Mouse (Mus musculus) kidney, adult 2 months (tissue): ENCODE data around the gene Cfap69. TPM values are rescaled to one million over a fixed set of nuclear protein-coding genes. Genes with fewer than 3 reads are reported as not detected.

ENCODE experiments used
- DNase-seq: peaks from one replicate; pipeline ENCODE4 v3.0.0; 2021
- H3K27ac ChIP-seq: fragments of 200-500 bp; 2 replicates; pipeline ENCODE4 v1.5.1; 2012; ENCODE audit warnings: low read depth, low read length, control low read depth, inconsistent platforms; ENCODE audit not compliant: insufficient read depth
- H3K27me3 ChIP-seq: fragments of 200-500 bp; replicated peaks from 2 replicates; pipeline ENCODE4 v1.6.1; 2012; ENCODE audit warnings: mild to moderate bottlenecking, moderate library complexity, low read length, inconsistent platforms; ENCODE audit not compliant: control insufficient read depth, insufficient read depth
- H3K36me3 ChIP-seq: fragments of 200-500 bp; 2 replicates; pipeline ENCODE4 v1.6.1; 2012; ENCODE audit warnings: mild to moderate bottlenecking, moderate library complexity, low read length, inconsistent platforms; ENCODE audit not compliant: control insufficient read depth, insufficient read depth
- H3K4me1 ChIP-seq: fragments of 200-500 bp; 2 replicates; pipeline ENCODE4 v1.6.1; 2011; ENCODE audit warnings: low read length; ENCODE audit not compliant: control insufficient read depth, insufficient read depth
- H3K4me3 ChIP-seq: fragments of 200-500 bp; 2 replicates; pipeline ENCODE4 v1.5.1; 2011; ENCODE audit warnings: mild to moderate bottlenecking, low read depth, low read length, control low read depth; ENCODE audit not compliant: insufficient read depth
- CTCF ChIP-seq: fragments of 200-500 bp; conservative IDR thresholded peaks from 2 replicates; pipeline ENCODE4 v1.5.1; 2011; ENCODE audit warnings: low read depth, mild to moderate bottlenecking, control low read depth, low read length, moderate library complexity, mixed read lengths; ENCODE audit not compliant: insufficient read depth, insufficient read length
- POLR2A ChIP-seq: fragments of 200-500 bp; IDR thresholded peaks from one replicate; pipeline ENCODE4 v1.6.1; 2011; ENCODE audit warnings: low read depth, low read length, control low read depth
- WGBS: fragments of 180-500 bp; shearing (Covaris S2); methylation state at CpG from one replicate; pipeline ENCODE4 v1.1.7; 2018; 5-methylcytosine and 5-hydroxymethylcytosine counted together
- polyA plus RNA-seq: library from polyadenylated mRNA; depleted of rRNA; stranded (reverse); fragments of >200 nt; gene quantifications from 2 replicates; pipeline ENCODE4 v1.2.3, GENCODE M21; 2012; rRNA removed

Gene Cfap69
- polyA plus RNA-seq: 3.8 and 4.5 TPM in 2 replicates

- peak; percentile 70 for DNase-seq
- Histone ChIP-seq H3K4me1 (no peaks in the 10 kb centered on the region), H3K4me3 (peak within 1 kb of the TSS; percentile 68), H3K36me3 (0 out of 2 replicates have a peak, but pooled peaks cover 2% of the 10 kb centered on the region), H3K27ac (no peak within 1 kb of the TSS), H3K27me3 (no peaks in the 10 kb centered on the region)
- WGBS: 1% methylated on average over 48 of the region's 48 CpGs
- TF ChIP-seq CTCF: no peak
- no peak for TF ChIP-seq POLR2A
These were observed at the start of gene Cfap69 for GRCm38 (mm10) chr5:5663655-5664370. Gene Cfap69 (minus strand): TSS chr5:5664239.

- Histone ChIP-seq H3K4me3 (no peak overlapping the region), H3K27me3 (no peaks in the 10 kb centered on the region; the same call in 1 of the 2 replicates), H3K27ac (no peak overlapping the region), H3K36me3 (no peaks in the 10 kb centered on the region), H3K4me1 (no peaks in the 10 kb centered on the region; the same call in 1 of the 2 replicates)
- 62% methylated on average over 4 of the region's 4 CpGs for WGBS
- no peak for DNase-seq
- TF ChIP-seq POLR2A: no peak
- no peak for TF ChIP-seq CTCF
These were observed 47.0 kb upstream of the Cfap69 start for GRCm38 (mm10) chr5:5711032-5711431.

GRCm38 (mm10) chr5:5707341-5708278 lies 43.6 kb upstream of the Cfap69 start:
- DNase-seq: peak; percentile 7
- Histone ChIP-seq H3K36me3 (no peaks in the 10 kb centered on the region), H3K4me1 (no peaks in the 10 kb centered on the region; the same call in 1 of the 2 replicates), H3K4me3 (peak overlapping the region; percentile 4; the same call in 1 of the 2 replicates), H3K27me3 (no peaks in the 10 kb centered on the region), H3K27ac (peak overlapping the region; percentile 46; the same call in 1 of the 2 replicates)
- WGBS: 32% methylated on average over 13 of the region's 13 CpGs
- TF ChIP-seq POLR2A (no peak), CTCF (no peak)

GRCm38 (mm10) chr5:5705019-5705418 lies 41.0 kb upstream of the Cfap69 start:
- Histone ChIP-seq H3K27ac (no peak overlapping the region), H3K4me3 (no peak overlapping the region), H3K36me3 (no peaks in the 10 kb centered on the region), H3K4me1 (no peaks in the 10 kb centered on the region; the same call in 1 of the 2 replicates), H3K27me3 (no peaks in the 10 kb centered on the region)
- 25% methylated on average over 2 of the region's 2 CpGs for WGBS
- no peak for TF ChIP-seq POLR2A
- no peak for TF ChIP-seq CTCF
- DNase-seq: peak; percentile 9

- TF ChIP-seq POLR2A: no peak
- no peak overlapping the region for H3K27ac ChIP-seq
These were observed 36.3 kb upstream of the Cfap69 start for GRCm38 (mm10) chr5:5700386-5700785.

GRCm38 (mm10) chr5:5698830-5699229 lies 34.8 kb upstream of the Cfap69 start:
- 74% methylated on average over 3 of the region's 3 CpGs for WGBS
- no peak for TF ChIP-seq CTCF
- TF ChIP-seq POLR2A: no peak
- Histone ChIP-seq H3K27me3 (no peaks in the 10 kb centered on the region), H3K36me3 (no peaks in the 10 kb centered on the region), H3K4me1 (no peaks in the 10 kb centered on the region), H3K27ac (no peak overlapping the region), H3K4me3 (no peak overlapping the region)
- DNase-seq: no peak

More at GRCm38 (mm10) chr5:5700386-5700785, 36.3 kb upstream of the Cfap69 start:
- no peaks in the 10 kb centered on the region for H3K27me3 ChIP-seq
- H3K4me1 ChIP-seq: no peaks in the 10 kb centered on the region
- no peaks in the 10 kb centered on the region for H3K36me3 ChIP-seq
- 92% methylated on average over 2 of the region's 2 CpGs for WGBS
- H3K4me3 ChIP-seq: no peak overlapping the region
- DNase-seq: no peak
